Mouse (Mus musculus): ENCODE measurements around the gene Vangl1.

- no peak for TF ChIP-seq CTCF (IDR thresholded peaks at IDR 0.05)
- no peak for TF ChIP-seq EP300 (IDR thresholded peaks at IDR 0.05)
Measured at GRCm38 (mm10) chr3:102125546-102125945, 78.9 kb downstream of the Vangl1 start.
